13 mouse cellular contexts compared by ENCODE assay signal in genomic region chr2:61346012-61346760, GRCm38 (mm10).
"Had no signal": no experiment of that assay in that cellular context is flagged by ENCODE, and none has a peak within 500 bp of the region (broad histone marks: within the 10 kb centered on the region; RNA-seq: fewer than 3 reads in every experiment).

No protein-coding gene starts in this region.

- H3K9ac ChIP-seq: limb, embryonic 15.5 days; liver, embryonic 12.5 days; neural tube, embryonic 15.5 days had no signal

- H3K4me1 ChIP-seq: limb, embryonic 15.5 days; liver, embryonic 12.5 days; midbrain, embryonic 10.5 days; neural tube, embryonic 15.5 days had no signal

- H3K9me3 ChIP-seq: limb, embryonic 15.5 days; liver, embryonic 12.5 days; midbrain, embryonic 10.5 days; neural tube, embryonic 15.5 days had no signal

- H3K36me3 ChIP-seq: limb, embryonic 15.5 days; liver, embryonic 12.5 days; midbrain, embryonic 10.5 days; neural tube, embryonic 15.5 days had no signal

- ATAC-seq: hindbrain, embryonic 16.5 days; inflammation-experienced regulatory T-cells, adult 6 months; liver, embryonic 12.5 days had no signal

- H3K27ac ChIP-seq: layer of hippocampus, adult 2 months; limb, embryonic 15.5 days; liver, embryonic 12.5 days; midbrain, embryonic 10.5 days; neural tube, embryonic 15.5 days had no signal

- H3K4me2 ChIP-seq: limb, embryonic 15.5 days; liver, embryonic 12.5 days; neural tube, embryonic 15.5 days had no signal

- DNase-seq: kidney, postnatal 14 days; midbrain, embryonic 14.5 days; right cerebral cortex, adult 18-20 months; right cerebral cortex, postnatal 25 days; thymus, postnatal 4 days had no signal

- H3K27me3 ChIP-seq: limb, embryonic 15.5 days; liver, embryonic 12.5 days; neural tube, embryonic 15.5 days had no signal

- H3K4me3 ChIP-seq: layer of hippocampus, adult 2 months; limb, embryonic 15.5 days; liver, embryonic 12.5 days; midbrain, embryonic 10.5 days; myocyte; neural tube, embryonic 15.5 days had no signal
